ENCODE assay signal across 10 mouse cellular contexts in genomic region chr11:75794602-75795320, GRCm38 (mm10). TPM values are rescaled to one million over a fixed set of nuclear protein-coding genes. Genes with fewer than 3 reads are reported as not detected.
A peak's percentile ranks its signal among the peaks of the same experiment; 100 is the strongest.
DNase-seq lines count a peak whose midpoint lies in the region; ATAC-seq and TF ChIP-seq lines count a peak whose summit lies in the region.
"Had no signal": no experiment of that assay in that cellular context is flagged by ENCODE, and none has a peak within 500 bp of the region (broad histone marks: within the 10 kb centered on the region; RNA-seq: fewer than 3 reads in every experiment).

No protein-coding gene starts in this region.

- H3ac ChIP-seq in myocyte (ENCODE audit: control insufficient read depth, insufficient read length) = no peak overlapping the region

- peak overlapping the region; percentile 74 for H3K9ac ChIP-seq in heart, embryonic 13.5 days
- peak overlapping the region; percentile 82 for H3K9ac ChIP-seq in embryonic facial prominence, embryonic 13.5 days
- H3K9ac ChIP-seq in intestine, embryonic 14.5 days (ENCODE audit: low read length) = peak overlapping the region; percentile 61

- TF ChIP-seq POLR2A in myocyte (IDR thresholded peaks at IDR 0.05; ENCODE audit: insufficient read length, low read depth) = no peak

- H3K4me2 ChIP-seq in heart, embryonic 13.5 days = peak overlapping the region; percentile 75
- H3K4me2 ChIP-seq in embryonic facial prominence, embryonic 13.5 days = peak overlapping the region; percentile 75
- H3K4me2 ChIP-seq in intestine, embryonic 14.5 days (ENCODE audit: low read length) = peak overlapping the region; percentile 61
- H3K4me2 ChIP-seq in myocyte (ENCODE audit: low read depth) = peak overlapping the region; percentile 24

- H3K27ac ChIP-seq in heart, embryonic 13.5 days (replicated peaks) = no peak overlapping the region
- 0 out of 2 replicates have a peak overlapping the region, but pooled peaks have one; percentile 39 for H3K27ac ChIP-seq in embryonic facial prominence, embryonic 13.5 days
- no peak overlapping the region for H3K27ac ChIP-seq in intestine, embryonic 14.5 days (ENCODE audit: low read depth)

- ATAC-seq in heart, embryonic 13.5 days (ENCODE audit: extremely low read depth, insufficient number of reproducible peaks, low FRiP score, low TSS enrichment) = no peak
- ATAC-seq in embryonic facial prominence, embryonic 13.5 days (ENCODE audit: insufficient number of reproducible peaks, insufficient read depth, low FRiP score, low TSS enrichment, low read depth) = no peak
- ATAC-seq in intestine, embryonic 14.5 days (replicated peaks; ENCODE audit: low FRiP score, low TSS enrichment, low read depth) = no peak; the same call in 1 of the 2 replicates

- no peaks in the 10 kb centered on the region for H3K9me3 ChIP-seq in heart, embryonic 13.5 days
- H3K9me3 ChIP-seq in embryonic facial prominence, embryonic 13.5 days = no peaks in the 10 kb centered on the region
- H3K9me3 ChIP-seq in intestine, embryonic 14.5 days (ENCODE audit: control insufficient read depth, low read length) = no peaks in the 10 kb centered on the region

- DNase-seq in heart, adult 18-20 months = no peak
- no peak for DNase-seq in intestine, embryonic 14.5 days (ENCODE audit: low spot score)
- no peak for DNase-seq in layer of hippocampus, postnatal 14 days (ENCODE audit: low spot score in 2 of 2)
- DNase-seq in thymus, postnatal 10 days (ENCODE audit: low spot score in 2 of 2) = no peak
- DNase-seq in right cerebral cortex, postnatal 10 days (ENCODE audit: low spot score in 2 of 2) = no peak

- H3K27me3 ChIP-seq in heart, embryonic 13.5 days (replicated peaks) = peaks cover 94% of the 10 kb centered on the region
- peaks cover 72% of the 10 kb centered on the region for H3K27me3 ChIP-seq in embryonic facial prominence, embryonic 13.5 days
- peaks cover 40% of the 10 kb centered on the region for H3K27me3 ChIP-seq in intestine, embryonic 14.5 days (replicated peaks; ENCODE audit: control insufficient read depth, insufficient read depth, low read length)
- peaks cover 49% of the 10 kb centered on the region for H3K27me3 ChIP-seq in myocyte (ENCODE audit: control insufficient read depth, insufficient read depth, insufficient read length)

- H3K4me1 ChIP-seq in heart, embryonic 13.5 days = peaks cover 13% of the 10 kb centered on the region; the same call in 1 of the 2 replicates
- H3K4me1 ChIP-seq in embryonic facial prominence, embryonic 13.5 days = peaks cover 27% of the 10 kb centered on the region
- H3K4me1 ChIP-seq in intestine, embryonic 14.5 days (replicated peaks; ENCODE audit: control insufficient read depth, insufficient read depth, low read length) = peaks cover 4% of the 10 kb centered on the region

- H3K36me3 ChIP-seq in heart, embryonic 13.5 days = no peaks in the 10 kb centered on the region
- H3K36me3 ChIP-seq in embryonic facial prominence, embryonic 13.5 days = no peaks in the 10 kb centered on the region
- H3K36me3 ChIP-seq in intestine, embryonic 14.5 days (ENCODE audit: control insufficient read depth, insufficient read depth, low read length) = no peaks in the 10 kb centered on the region
- no peaks in the 10 kb centered on the region for H3K36me3 ChIP-seq in myocyte (ENCODE audit: control insufficient read depth, insufficient read depth)

- peak overlapping the region; percentile 56 for H3K4me3 ChIP-seq in heart, embryonic 13.5 days
- peak overlapping the region; percentile 60 for H3K4me3 ChIP-seq in embryonic facial prominence, embryonic 13.5 days
- H3K4me3 ChIP-seq in intestine, embryonic 14.5 days (ENCODE audit: low read depth, low read length) = peak overlapping the region; percentile 46
- no peak overlapping the region for H3K4me3 ChIP-seq in myocyte
- H3K4me3 ChIP-seq: erythroblast, embryonic 14.5 days had no signal

- WGBS in heart, embryonic 13.5 days = 8% methylated on average over 45 of the region's 45 CpGs
- WGBS in embryonic facial prominence, embryonic 13.5 days = 6% methylated on average over 45 of the region's 45 CpGs
- 8% methylated on average over 44 of the region's 45 CpGs for WGBS in intestine, embryonic 14.5 days

- no peaks in the 10 kb centered on the region for H3K79me2 ChIP-seq in myocyte (ENCODE audit: control insufficient read depth, insufficient read depth)

TF ChIP-seq in myocyte, 11 proteins besides CTCF, POLR2A, EP300 and RAD21:
- TF ChIP-seq TCF12 (IDR thresholded peaks at IDR 0.05; ENCODE audit: insufficient read depth, poor library complexity, severe bottlenecking) (no peak), CEBPB (IDR thresholded peaks at IDR 0.05; ENCODE audit: insufficient read depth, poor library complexity, severe bottlenecking) (no peak), SRF (IDR thresholded peaks at IDR 0.05; ENCODE audit: control insufficient read depth, insufficient read length, low read depth) (no peak), TCF3 (IDR thresholded peaks at IDR 0.05; ENCODE audit: insufficient read length, low read depth) (no peak), MYOD1 (IDR thresholded peaks at IDR 0.05; ENCODE audit: control insufficient read depth in 1 of 3, insufficient read length in 2 of 3, low read depth in 2 of 3) (peak in 2 of 3 experiments; percentile 26 to 57), E2F4 (IDR thresholded peaks at IDR 0.05; ENCODE audit: insufficient read depth) (no peak), REST (IDR thresholded peaks at IDR 0.05; ENCODE audit: insufficient read depth, insufficient read length) (no peak), USF1 (IDR thresholded peaks at IDR 0.05; ENCODE audit: low read depth) (no peak), MAX (IDR thresholded peaks at IDR 0.05; ENCODE audit: low read depth) (no peak), POLR2AphosphoS2 (IDR thresholded peaks at IDR 0.05; ENCODE audit: insufficient read length, low read depth) (no peak), MYOG (IDR thresholded peaks at IDR 0.05; ENCODE audit: control insufficient read depth in 1 of 3, insufficient read depth in 1 of 3, insufficient read length in 2 of 3, low read depth in 2 of 3) (peak in 2 of 3 experiments; percentile 29 to 60)
TF ChIP-seq in myocyte: peak in this region for 2.

RNA-seq across cellular contexts. Expression of gene Doc2b, which starts 1.1 kb away (rescaled TPM):
- polyA plus RNA-seq in heart, embryonic 13.5 days (2015; fragmentation: Nextera tagmentation; extraction: Ambion mirVana) = 0.23 and 0.32 TPM in 2 replicates
- total RNA-seq in heart, adult 18-20 months (2021) = 1 to 10 TPM; 1.2 to 2.3 TPM
- polyA plus RNA-seq in embryonic facial prominence, embryonic 13.5 days (2015; fragmentation: Nextera tagmentation; extraction: Ambion mirVana) = 2.5 TPM in 2 replicates
- 2.2 and 2.6 TPM in 2 replicates for polyA plus RNA-seq in intestine, embryonic 14.5 days (2014; fragmentation: Nextera tagmentation; extraction: Ambion mirVana)
- polyA plus RNA-seq in myocyte (2012; fragmentation: generic; extraction: Trizol) = 0.10 TPM
- total RNA-seq in layer of hippocampus, postnatal 14 days (2021) = 10 to 100 TPM; 84.1 to 86.4 TPM
- total RNA-seq: MEL had no signal
- polyA plus RNA-seq: erythroblast, embryonic 14.5 days had no signal

Comparison
In these comparisons a context has a peak if more than half of its experiments do, and no peak if none do; other contexts are left out.
1. H3K4me2 ChIP-seq: peak in every context shown above with its lines; median percentile 75 in heart, embryonic 13.5 days; 75 in embryonic facial prominence, embryonic 13.5 days; 61 in intestine, embryonic 14.5 days; 24 in myocyte.